Mouse (Mus musculus) cortical plate, adult 2 months (tissue): ENCODE results near the gene Prkce.

Source experiments
- CTCF ChIP-seq: fragments of 200-500 bp; IDR thresholded peaks from 2 replicates; pipeline ENCODE4 v1.5.1; 2011; ENCODE audit warnings: mild to moderate bottlenecking, control low read depth, low read length; ENCODE audit not compliant: insufficient read depth; ENCODE audit errors: extremely low read depth
- POLR2A ChIP-seq: fragments of 200-500 bp; IDR thresholded peaks from 2 replicates; pipeline ENCODE4 v1.6.1; 2011; ENCODE audit warnings: mild to moderate bottlenecking, low read length, control low read depth; ENCODE audit not compliant: insufficient read depth; ENCODE audit errors: extremely low read depth

DNA sequence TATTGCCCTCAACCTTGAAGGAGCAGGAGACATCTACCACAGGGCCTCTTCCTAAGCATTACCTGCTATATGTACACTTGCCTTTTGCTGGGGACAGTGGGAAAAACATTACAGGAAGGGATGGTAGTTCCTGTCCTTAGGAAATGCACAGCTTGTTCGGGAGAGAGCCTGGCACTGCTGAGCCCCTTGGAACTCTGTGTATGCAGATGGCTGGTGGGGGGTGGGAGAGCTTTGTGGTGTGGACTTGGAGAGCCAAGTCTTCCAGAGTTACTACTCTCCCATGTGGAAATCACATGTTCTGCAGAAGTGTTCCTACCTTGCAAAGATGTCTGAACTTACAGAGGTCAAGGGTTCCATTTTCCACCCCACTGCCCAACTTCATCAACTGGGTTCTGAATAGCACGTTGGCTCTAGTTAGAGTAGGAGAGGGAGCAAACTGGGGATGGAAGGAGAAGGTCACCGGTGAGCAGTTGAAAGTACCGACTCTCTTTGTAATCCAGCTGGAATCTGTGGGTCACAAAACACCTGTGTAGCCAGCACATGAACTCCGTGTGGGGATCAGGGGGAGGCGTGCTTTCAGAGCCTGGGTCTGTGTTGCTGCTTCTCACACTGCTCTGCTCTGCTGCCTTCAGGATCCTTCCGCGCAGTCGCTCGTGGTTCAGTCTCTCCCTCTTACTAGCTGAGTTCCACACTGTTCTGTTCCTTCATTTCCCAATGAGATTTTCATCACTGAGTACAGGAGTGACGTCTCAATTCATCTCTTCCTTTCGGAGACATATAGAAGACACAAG is 184.9 kb downstream of the Prkce start:
- no peak for TF ChIP-seq CTCF
- TF ChIP-seq POLR2A: no peak
